Comparison of ENCODE assay signal across 26 mouse cellular contexts in the genomic region with DNA sequence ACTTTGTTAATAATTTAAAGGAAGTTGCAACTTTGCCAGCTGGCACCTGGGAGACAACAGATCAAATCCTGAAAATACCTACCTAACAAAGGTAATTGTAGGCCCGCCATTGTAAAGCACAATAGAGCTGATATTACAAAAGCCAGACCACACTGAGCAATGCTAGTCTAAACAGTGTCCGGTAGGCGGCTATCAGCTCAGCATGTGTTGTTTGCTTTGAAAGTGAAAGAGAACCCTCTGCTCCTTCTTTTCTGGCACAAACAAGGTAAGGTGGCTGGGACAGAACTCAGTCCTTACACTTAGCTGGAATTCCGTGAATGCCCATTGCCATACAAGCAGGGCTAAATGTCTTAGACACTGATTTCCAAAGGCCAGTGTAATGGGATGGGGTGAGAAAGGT. TPM values are rescaled to one million over a fixed set of nuclear protein-coding genes. Genes with fewer than 3 reads are reported as not detected.
DNase-seq lines count a peak whose midpoint lies in the region; ATAC-seq and TF ChIP-seq lines count a peak whose summit lies in the region.
"Had no signal": no experiment of that assay in that cellular context is flagged by ENCODE, and none has a peak within 500 bp of the region (broad histone marks: within the 10 kb centered on the region; RNA-seq: fewer than 3 reads in every experiment).

No protein-coding gene starts in this region.

- H3K27ac ChIP-seq in hindbrain, embryonic 11.5 days (ENCODE audit: low read depth, low read length) = no peak overlapping the region
- H3K27ac ChIP-seq in hindbrain, embryonic 12.5 days = no peak overlapping the region
- no peak overlapping the region for H3K27ac ChIP-seq in lung, embryonic 15.5 days
- no peak overlapping the region for H3K27ac ChIP-seq in stomach, postnatal 0 days (replicated peaks)
- H3K27ac ChIP-seq: embryonic facial prominence, embryonic 10.5 days; heart, embryonic 13.5 days; hindbrain, embryonic 15.5 days; limb, embryonic 13.5 days; liver, embryonic 14.5 days; neural tube, embryonic 15.5 days had no signal

- no peaks in the 10 kb centered on the region for H3K27me3 ChIP-seq in hindbrain, embryonic 11.5 days (ENCODE audit: control insufficient read depth, insufficient read depth, low read length)
- H3K27me3 ChIP-seq in hindbrain, embryonic 12.5 days = no peaks in the 10 kb centered on the region
- H3K27me3 ChIP-seq in lung, embryonic 15.5 days = no peaks in the 10 kb centered on the region
- H3K27me3 ChIP-seq in stomach, postnatal 0 days (ENCODE audit: control insufficient read depth, insufficient read depth, low read length) = no peaks in the 10 kb centered on the region
- H3K27me3 ChIP-seq: heart, embryonic 13.5 days; hindbrain, embryonic 15.5 days; limb, embryonic 13.5 days; neural tube, embryonic 15.5 days had no signal

- 22% methylated on average over 4 of the region's 4 CpGs for WGBS in hindbrain, embryonic 11.5 days
- WGBS in hindbrain, embryonic 12.5 days = 16% methylated on average over 4 of the region's 4 CpGs
- 33% methylated on average over 4 of the region's 4 CpGs for WGBS in lung, embryonic 15.5 days
- WGBS in stomach, postnatal 0 days = 37% methylated on average over 4 of the region's 4 CpGs

- no peak overlapping the region for H3K4me3 ChIP-seq in hindbrain, embryonic 11.5 days (ENCODE audit: low read depth, low read length)
- no peak overlapping the region for H3K4me3 ChIP-seq in hindbrain, embryonic 12.5 days
- no peak overlapping the region for H3K4me3 ChIP-seq in lung, embryonic 15.5 days
- H3K4me3 ChIP-seq in stomach, postnatal 0 days (ENCODE audit: low read depth, low read length) = no peak overlapping the region
- H3K4me3 ChIP-seq: embryonic facial prominence, embryonic 10.5 days; heart, embryonic 13.5 days; hindbrain, embryonic 15.5 days; limb, embryonic 13.5 days; neural tube, embryonic 15.5 days had no signal

- no peak overlapping the region for H3K9ac ChIP-seq in hindbrain, embryonic 11.5 days (ENCODE audit: low read depth, low read length)
- no peak overlapping the region for H3K9ac ChIP-seq in hindbrain, embryonic 12.5 days
- no peak overlapping the region for H3K9ac ChIP-seq in lung, embryonic 15.5 days
- no peak overlapping the region for H3K9ac ChIP-seq in stomach, postnatal 0 days (ENCODE audit: low read length)
- H3K9ac ChIP-seq: forebrain, postnatal 0 days; heart, embryonic 13.5 days; hindbrain, embryonic 15.5 days; limb, embryonic 13.5 days; liver, embryonic 14.5 days; neural tube, embryonic 15.5 days had no signal

- ATAC-seq in hindbrain, embryonic 11.5 days (ENCODE audit: low FRiP score) = no peak
- ATAC-seq in hindbrain, embryonic 12.5 days (ENCODE audit: low FRiP score) = no peak
- ATAC-seq in lung, embryonic 15.5 days (ENCODE audit: borderline replicate concordance, extremely low read depth, low FRiP score, low TSS enrichment) = no peak
- no peak for ATAC-seq in stomach, postnatal 0 days (ENCODE audit: low FRiP score, low TSS enrichment)
- ATAC-seq: forebrain, postnatal 0 days had no signal

- H3K36me3 ChIP-seq in hindbrain, embryonic 11.5 days (ENCODE audit: control insufficient read depth, insufficient read depth, low read length) = no peaks in the 10 kb centered on the region
- no peaks in the 10 kb centered on the region for H3K36me3 ChIP-seq in hindbrain, embryonic 12.5 days
- H3K36me3 ChIP-seq in lung, embryonic 15.5 days = no peaks in the 10 kb centered on the region
- no peaks in the 10 kb centered on the region for H3K36me3 ChIP-seq in stomach, postnatal 0 days (ENCODE audit: control insufficient read depth, insufficient read depth, low read length)
- H3K36me3 ChIP-seq: embryonic facial prominence, embryonic 10.5 days; heart, embryonic 13.5 days; hindbrain, embryonic 15.5 days; limb, embryonic 13.5 days; neural tube, embryonic 15.5 days had no signal

- peak; percentile 45; the same call in 1 of the 2 replicates for TF ChIP-seq CTCF in stomach, postnatal 0 days (IDR thresholded peaks at IDR 0.05; ENCODE audit: low read depth)

- TF ChIP-seq EP300 in stomach, postnatal 0 days (optimal IDR thresholded peaks at IDR 0.05) = no peak

- no peak overlapping the region for H3K4me2 ChIP-seq in hindbrain, embryonic 11.5 days (replicated peaks; ENCODE audit: low read depth, low read length)
- no peak overlapping the region for H3K4me2 ChIP-seq in hindbrain, embryonic 12.5 days (replicated peaks)
- H3K4me2 ChIP-seq in lung, embryonic 15.5 days = 0 out of 2 replicates have a peak overlapping the region, but pooled peaks have one; percentile 26
- H3K4me2 ChIP-seq in stomach, postnatal 0 days (replicated peaks; ENCODE audit: low read depth) = no peak overlapping the region
- H3K4me2 ChIP-seq: heart, embryonic 13.5 days; hindbrain, embryonic 15.5 days; limb, embryonic 13.5 days; midbrain, embryonic 11.5 days; neural tube, embryonic 15.5 days had no signal

- H3K4me1 ChIP-seq in hindbrain, embryonic 11.5 days (replicated peaks; ENCODE audit: control insufficient read depth, insufficient read depth, low read length) = no peaks in the 10 kb centered on the region
- no peaks in the 10 kb centered on the region for H3K4me1 ChIP-seq in hindbrain, embryonic 12.5 days
- H3K4me1 ChIP-seq in lung, embryonic 15.5 days = no peaks in the 10 kb centered on the region
- no peaks in the 10 kb centered on the region for H3K4me1 ChIP-seq in stomach, postnatal 0 days (replicated peaks; ENCODE audit: control insufficient read depth, insufficient read depth)
- H3K4me1 ChIP-seq: embryonic facial prominence, embryonic 10.5 days; hindbrain, embryonic 15.5 days; neural tube, embryonic 15.5 days had no signal

- DNase-seq in hindbrain, embryonic 11.5 days (ENCODE audit: low spot score) = peak; percentile 6
- peak; percentile 4 for DNase-seq in ovary, postnatal 14 days (ENCODE audit: low spot score)
- DNase-seq in ovary, adult 18-20 months (ENCODE audit: low spot score) = no peak
- no peak for DNase-seq in stomach, postnatal 0 days (ENCODE audit: low spot score)
- DNase-seq in urinary bladder, postnatal 25 days (ENCODE audit: low spot score) = no peak
- DNase-seq in cerebellum, postnatal 36 days = no peak
- DNase-seq: adrenal gland, postnatal 25 days; cerebellum, adult 8-10 months; forebrain, postnatal 0 days; gastrocnemius, postnatal 25 days; heart, adult 18-20 months; heart, postnatal 14 days; kidney, adult 9 months; kidney, postnatal 36 days; right cerebral cortex, postnatal 25 days; spleen, adult 18-20 months; thymus, postnatal 14 days had no signal

- no peaks in the 10 kb centered on the region for H3K9me3 ChIP-seq in hindbrain, embryonic 11.5 days (ENCODE audit: control insufficient read depth, low read length)
- no peaks in the 10 kb centered on the region for H3K9me3 ChIP-seq in hindbrain, embryonic 12.5 days (replicated peaks)
- no peaks in the 10 kb centered on the region for H3K9me3 ChIP-seq in lung, embryonic 15.5 days
- H3K9me3 ChIP-seq in stomach, postnatal 0 days (ENCODE audit: control insufficient read depth, low read length) = no peaks in the 10 kb centered on the region
- H3K9me3 ChIP-seq: embryonic facial prominence, embryonic 10.5 days; heart, embryonic 13.5 days; hindbrain, embryonic 15.5 days; limb, embryonic 13.5 days; neural tube, embryonic 15.5 days had no signal

RNA-seq across cellular contexts. Expression of gene Sema3e, which starts 7.0 kb away (rescaled TPM):
- 2.1 and 3.3 TPM in 2 replicates for polyA plus RNA-seq in hindbrain, embryonic 11.5 days (2014; fragmentation: Nextera tagmentation; extraction: Ambion mirVana)
- 3.8 and 5.1 TPM in 2 replicates for polyA plus RNA-seq in hindbrain, embryonic 12.5 days (2016; fragmentation: Nextera tagmentation; extraction: Ambion mirVana)
- 22.3 and 24.2 TPM in 2 replicates for polyA plus RNA-seq in lung, embryonic 15.5 days (2015; fragmentation: Nextera tagmentation; extraction: Ambion mirVana)
- 7.3 and 7.8 TPM in 2 replicates for polyA plus RNA-seq in stomach, postnatal 0 days (2015; fragmentation: Nextera tagmentation; extraction: Ambion mirVana)

Comparison
In these comparisons a context has a peak if more than half of its experiments do, and no peak if none do; other contexts are left out.
1. DNase-seq: peak in hindbrain, embryonic 11.5 days (single experiment) and ovary, postnatal 14 days (single experiment); none in ovary, adult 18-20 months (single experiment), stomach, postnatal 0 days (single experiment), urinary bladder, postnatal 25 days (single experiment) and cerebellum, postnatal 36 days (0 of 2).